Mouse (Mus musculus) right cerebral cortex, adult 18-20 months (tissue): ENCODE data around the gene Prune2.

Experiments
- DNase-seq: peaks from one replicate; pipeline ENCODE4 v3.0.0; 2022; ENCODE audit warnings: mixed read lengths

The Prune2 gene

DNA sequence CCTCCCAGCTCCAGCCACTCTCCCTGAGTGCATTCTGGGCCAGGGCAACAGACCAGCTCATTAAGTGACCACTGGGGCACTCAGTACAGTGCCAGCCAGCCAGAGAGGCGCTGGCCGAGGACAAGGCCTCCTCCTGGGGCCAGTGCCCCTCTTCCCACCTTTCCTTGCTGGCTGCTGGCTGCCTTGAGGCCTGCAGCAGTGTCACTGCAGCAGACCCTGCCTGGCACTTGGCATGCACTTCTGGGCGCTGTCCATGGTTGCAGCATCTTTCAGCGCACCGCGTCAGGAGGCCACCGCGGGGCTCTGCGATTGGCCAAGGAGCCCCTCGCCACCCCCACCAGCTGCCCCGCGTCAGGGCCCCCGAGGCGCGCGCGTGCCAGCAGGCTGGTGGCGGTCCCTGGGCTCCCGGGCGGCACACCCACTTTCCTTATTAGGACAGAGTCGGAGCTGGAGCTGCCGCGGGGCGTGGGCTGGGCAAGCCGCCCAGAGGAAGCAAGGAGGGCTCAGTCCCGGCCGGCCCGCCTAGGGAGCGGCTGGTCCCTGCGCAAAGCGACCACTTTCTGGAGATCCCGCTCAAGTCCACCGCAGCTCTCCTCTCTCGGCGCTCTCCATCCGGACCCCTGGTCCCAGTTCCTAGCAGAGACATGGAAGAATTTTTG lies at the start of gene Prune2:
Gene Prune2, plus strand, starts transcription at position 506 of the 659 bp plus-strand sequence.
- peak; percentile 41 for DNase-seq

DNA sequence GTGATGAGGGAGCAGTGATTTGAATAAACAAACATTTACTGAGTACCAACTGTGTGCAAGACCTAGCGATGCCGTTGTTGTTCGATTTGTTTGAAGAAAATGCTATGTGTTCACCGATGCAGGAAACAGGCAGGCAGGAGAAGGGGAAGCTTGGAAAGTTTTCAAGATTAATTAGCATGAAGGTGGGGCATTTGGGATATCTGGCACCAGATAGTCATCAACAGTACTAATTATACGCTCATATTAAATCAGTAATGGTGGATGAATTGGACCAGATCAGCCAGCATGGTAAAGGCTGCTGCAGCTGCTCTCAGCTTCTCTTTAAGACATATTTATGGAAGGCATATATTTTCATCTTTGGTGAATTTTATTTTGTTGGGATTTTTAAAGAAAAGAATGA lies 44.4 kb upstream of the Prune2 start:
- no peak for DNase-seq

DNA sequence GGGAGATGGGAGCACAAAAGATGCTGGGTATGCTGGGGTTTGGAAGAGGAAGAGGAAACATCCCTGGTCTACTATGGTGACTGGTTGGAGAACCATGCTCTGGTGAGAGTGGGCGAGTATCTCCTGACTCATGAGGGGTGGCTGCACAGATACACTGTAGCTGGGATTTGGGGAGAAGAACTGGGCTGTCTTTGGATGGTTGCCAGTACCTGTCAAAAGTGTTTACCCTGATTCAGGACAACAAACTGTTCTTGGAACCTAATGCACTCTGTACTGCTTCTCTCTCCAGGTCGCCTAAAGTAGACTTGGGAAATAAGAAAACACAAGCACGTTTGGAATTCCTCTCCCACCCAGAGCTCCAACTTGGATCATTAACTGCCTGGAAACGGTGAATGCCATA lies 31.4 kb upstream of the Prune2 start:
- no peak for DNase-seq

DNA sequence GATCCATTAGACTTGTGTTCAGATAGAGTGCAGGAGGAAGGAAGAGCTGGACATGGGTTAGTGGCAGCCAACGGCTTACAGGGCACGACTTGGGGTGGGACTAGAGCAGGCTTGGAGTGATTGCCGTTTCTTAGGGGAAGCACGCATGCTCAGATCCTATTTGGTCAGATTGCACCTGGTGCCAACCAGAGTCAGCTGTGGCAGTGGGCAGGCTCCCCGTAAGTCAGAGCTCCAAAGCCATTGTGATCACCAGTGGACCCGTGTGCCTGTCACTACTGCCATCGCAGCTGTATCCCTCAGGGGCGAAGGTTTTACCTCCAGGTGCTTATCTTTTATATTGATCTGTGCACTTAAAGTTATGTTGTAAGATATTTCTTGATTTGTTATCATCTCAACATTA lies 21.3 kb upstream of the Prune2 start:
- DNase-seq, result no peak

DNA sequence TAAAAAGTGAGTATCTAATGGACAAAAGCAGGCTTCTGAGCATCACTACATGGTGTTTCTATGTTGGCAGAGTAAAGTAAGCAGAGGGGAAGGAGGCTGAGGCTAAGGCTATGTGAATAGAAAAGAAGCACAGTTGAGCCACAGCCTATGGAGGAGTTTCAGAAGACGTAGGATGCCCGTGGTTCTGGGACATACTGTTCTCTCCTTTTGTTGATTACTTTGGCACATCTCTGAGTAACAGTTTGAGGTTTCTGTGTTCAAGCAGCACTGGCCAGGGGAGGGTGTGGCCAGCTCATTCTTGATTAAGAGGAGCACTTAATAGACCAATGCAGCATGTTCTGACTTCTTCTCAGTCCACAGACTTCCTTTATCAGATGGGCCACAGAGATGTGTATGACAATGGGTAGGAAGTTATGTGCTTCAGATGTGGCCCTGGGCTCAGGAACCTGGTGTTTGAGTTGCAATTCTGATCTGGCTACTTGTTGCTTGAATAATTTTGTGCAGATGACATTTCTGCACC lies 7.1 kb upstream of the Prune2 start:
- DNase-seq, result no peak

DNA sequence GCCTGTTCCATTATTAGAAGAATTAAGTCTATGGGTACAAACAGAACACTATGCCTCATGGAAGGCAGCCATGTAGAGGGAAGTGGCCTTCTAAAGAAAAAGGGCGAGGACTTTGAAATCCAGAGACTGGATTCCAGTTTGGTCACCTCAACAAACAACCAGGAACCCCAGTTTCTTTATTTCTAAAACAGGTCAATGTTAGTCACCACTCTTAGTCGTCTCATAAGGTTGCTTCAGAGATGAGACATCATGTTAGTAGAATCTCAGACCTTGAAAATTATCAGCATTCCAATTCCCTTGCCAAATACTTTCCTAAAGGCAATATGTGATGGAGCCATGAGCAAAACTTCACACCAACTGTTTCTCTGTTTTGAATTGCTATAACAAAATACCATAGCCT lies 6.6 kb upstream of the Prune2 start:
- DNase-seq, result no peak

DNA sequence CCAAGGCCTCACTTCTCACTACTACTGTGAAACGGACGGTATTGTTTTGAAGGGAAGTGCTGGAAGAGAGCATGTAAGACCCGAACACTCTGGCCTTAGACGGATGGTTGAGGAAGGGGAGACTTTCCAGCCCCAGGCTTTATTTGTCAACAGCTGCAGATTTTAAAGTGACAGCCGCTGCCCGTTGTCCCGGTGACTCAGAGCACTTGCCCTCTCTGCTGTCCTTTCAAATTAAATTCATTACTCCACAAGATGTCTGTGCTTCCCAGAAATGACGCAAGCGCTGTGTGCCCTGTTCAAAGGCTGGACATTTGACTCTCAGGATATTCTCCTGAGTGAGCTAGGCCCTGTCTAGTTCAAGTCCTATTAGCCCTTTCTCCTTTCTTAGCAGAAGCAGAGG lies 5.9 kb upstream of the Prune2 start:
- no peak for DNase-seq

DNA sequence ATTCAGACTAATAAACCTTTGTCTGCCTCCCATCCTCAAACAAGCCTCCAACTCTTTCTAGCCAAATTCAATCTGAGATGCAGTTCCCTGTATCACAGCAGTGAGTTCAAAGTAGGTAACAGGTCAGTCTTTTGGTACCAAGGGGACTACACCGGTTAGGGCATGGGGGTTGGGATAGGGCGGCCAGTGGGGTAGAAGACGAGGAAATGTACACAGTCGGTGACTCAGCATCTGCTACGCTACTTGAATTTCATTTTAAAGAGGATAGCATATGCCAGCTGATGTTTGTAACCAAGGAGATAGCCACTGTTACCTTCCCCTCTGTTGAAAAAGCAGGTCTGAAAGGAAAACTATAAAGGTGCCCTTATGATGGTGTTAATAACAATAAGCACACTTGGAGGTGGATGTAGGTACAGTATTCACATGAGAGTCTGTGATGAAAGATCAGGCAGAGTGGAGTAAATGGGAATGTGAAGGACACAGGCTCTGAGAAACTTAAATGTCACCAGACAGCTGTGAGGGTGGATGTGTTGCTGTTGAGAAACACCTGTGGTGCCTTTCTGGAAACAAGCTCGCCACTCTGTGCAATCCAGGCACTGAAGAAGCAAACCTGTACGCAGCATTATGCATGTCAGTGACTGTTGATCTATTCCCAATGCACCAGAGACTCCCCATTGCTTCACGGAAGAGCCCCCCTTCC lies 5.1 kb upstream of the Prune2 start:
- DNase-seq, result no peak

DNA sequence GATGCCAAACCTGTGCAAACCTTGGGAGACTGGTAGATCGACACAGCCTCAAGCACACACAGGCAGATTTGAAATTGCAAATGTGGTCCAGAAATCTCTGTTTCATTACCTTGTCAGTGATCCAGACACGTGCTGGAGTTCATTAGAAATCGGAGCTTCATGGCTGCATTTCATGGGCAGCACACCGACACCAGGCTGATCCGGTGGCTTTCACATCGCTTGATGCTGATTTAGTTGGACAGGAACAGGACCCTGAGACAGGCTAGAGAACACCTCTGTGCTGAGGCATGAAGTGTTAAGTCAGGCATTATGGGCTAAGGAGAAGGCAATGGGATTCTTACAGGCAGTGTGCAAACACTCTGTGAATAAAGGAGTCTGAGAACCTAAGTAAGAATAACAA lies 1.2 kb upstream of the Prune2 start:
- DNase-seq, result no peak

DNA sequence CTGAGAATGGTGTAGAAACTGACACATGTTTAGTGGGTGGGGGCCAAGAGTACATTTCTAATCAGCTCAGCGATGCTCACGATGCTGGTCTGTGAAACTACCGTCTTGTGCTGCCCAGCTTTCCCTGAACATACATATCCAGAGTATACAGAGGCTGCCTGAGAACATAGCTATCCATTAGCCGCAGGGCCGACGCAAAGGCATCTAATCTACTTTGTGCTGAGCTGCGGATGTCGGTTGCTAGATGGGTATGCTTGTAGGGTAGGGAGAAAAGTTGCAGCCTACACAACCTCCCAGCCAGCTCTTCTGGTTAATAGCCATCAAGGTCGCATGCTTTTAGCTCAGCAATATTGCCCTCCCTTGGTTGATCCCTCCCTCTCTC lies 696 bp upstream of the Prune2 start:
- DNase-seq, result no peak

DNA sequence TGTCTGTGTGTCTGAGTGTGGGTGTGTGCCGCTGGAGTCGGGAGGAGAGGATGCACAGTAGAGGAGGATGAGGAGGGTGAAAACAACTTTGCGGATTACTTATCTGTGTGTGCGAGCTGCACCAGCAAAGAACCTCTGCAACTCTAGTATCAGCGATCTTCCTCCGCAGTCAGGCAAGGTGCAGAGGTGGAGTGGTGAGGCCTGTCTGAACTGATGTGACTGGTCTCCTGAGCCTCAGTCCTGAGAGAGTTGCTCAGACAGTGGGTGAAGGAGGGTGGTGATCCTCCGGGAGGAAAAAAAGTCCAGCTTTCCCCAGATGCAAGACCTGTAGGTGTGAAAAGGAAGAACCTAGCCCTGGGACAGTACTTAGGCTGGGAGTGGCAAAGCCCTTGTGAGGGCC lies 401 bp downstream of the Prune2 start:
- peak; percentile 3 for DNase-seq

DNA sequence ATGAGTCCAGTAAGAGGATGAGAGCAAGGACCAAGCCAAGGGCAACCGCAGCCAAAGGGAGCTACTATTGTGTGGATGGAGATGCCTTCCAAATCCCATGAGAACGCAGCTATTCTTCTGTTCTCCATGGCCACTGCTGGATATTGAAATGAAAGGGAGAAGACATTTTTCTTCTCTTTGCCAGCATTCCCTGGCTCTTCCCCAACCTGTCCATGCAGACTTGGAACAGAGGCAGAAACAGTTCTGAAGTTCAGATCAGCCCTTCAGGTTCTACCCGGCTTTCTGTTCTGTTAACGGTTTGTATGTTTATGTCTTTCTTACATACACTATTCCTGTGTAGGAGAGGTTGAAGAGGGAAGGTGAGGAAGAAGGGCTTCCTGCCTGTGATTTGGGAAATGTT lies 3.1 kb downstream of the Prune2 start:
- no peak for DNase-seq

DNA sequence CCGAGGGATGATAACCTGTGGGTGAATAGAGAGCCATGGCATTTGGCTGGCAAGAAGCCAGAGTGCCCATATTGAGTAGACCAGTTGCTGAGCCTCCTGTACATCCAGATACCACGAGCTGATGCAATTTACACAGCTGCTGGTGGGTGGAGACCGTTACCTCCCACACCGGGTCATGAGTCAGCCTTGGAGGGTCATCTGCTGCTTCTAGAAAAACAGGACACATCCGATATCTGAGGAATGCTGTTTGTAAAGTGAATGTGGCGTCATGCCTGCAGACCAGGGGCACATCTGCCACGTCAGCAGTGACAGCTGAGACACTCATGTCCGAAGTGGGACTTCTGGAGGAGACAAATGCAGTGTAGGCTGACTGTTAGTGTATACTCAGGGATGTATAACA lies 3.6 kb downstream of the Prune2 start:
- DNase-seq, result no peak

DNA sequence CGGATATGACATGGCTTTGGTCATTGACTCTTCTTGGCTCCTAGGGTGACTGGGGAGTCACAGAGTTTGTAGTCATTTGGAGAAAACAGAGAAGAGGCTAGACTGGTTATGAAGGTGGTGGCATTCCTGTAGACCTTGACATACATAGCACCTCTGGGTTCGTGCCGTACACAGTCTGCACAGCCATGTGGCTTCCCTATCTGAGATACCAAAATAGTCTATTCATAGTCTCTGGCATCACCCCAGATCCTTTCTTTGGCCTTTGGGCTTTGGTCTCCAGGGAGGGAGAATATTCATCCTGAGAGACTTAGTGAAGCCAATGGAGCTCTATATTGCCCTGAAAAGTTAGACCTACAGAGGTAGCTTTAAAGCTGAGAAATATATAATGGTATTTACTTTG lies 5.1 kb downstream of the Prune2 start:
- DNase-seq, result no peak

DNA sequence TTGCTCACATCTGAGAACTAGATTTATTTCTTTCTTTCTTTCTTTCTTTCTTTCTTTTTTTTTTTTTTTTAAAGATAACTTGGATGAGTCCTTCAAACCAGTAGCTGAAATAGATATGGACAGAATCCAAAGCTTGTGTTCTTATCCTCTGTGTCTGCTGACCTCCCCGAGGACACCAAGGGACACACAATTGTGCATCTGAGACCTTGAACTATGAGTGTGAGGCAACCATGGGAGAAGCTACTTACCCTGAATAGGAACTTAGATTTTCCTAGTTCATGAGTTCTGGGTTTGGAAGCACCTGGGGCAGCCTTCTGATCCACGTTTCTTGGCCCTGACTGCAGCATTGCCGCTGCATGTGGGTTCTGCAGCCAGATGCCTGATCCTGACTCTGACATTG lies 7.3 kb downstream of the Prune2 start:
- DNase-seq, result no peak

DNA sequence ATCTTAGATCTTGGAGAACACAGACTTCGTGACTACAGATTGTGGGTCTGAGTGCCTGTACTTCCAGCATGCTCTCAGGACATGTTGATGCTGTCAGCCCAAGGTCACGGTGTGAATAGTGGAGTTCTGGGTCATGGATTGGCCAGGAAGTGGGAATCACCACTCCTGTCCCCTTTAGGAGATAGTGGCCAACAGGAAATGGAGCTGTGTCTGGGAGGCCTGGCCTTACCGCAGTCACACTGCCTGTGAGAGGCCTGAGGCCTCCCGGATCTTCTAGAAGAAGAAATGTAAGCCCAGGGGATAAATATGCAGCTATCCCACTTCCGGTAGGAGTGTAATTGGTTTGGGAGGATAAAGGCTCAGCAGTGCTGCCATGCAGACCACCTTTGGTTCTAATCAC lies 12.8 kb downstream of the Prune2 start:
- no peak for DNase-seq

DNA sequence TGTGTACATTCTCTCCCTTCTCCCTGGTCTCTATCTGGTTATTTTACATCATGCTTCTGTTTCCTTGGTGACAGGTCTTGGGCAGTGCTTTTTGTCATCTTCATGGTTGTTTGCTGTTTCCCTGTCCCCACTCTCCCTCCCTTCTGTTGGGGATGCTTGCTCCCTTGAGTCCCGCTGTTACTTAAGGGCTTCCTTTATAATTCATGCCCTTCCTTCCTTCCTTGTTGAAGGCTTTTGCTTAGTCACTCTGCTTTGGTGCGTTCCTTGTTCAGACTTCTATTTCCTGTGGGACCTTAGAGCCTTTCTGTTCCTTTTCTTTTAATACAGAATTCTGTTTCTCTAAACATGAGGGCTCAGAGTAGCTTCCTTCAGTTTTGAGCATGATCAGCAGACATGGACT lies 14.7 kb downstream of the Prune2 start:
- no peak for DNase-seq

DNA sequence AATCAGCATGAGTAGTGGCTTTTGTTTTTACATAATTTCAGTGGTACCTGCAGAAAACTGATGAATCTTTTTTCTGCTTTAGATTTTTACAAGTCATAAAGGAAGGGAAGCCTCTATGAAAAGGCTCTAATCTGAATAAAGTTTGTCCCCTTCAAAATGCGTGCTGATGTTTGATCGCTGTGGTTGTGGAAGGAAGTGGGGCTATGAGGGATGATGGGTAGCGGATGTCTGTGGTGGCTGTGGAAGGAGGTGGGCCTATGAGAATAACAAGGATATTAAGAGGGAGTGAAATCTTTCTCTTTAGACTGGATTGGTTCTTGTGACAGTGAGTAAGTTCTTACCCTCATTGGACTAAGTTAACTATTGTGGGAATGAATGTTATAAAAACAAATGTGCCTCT lies 23.0 kb downstream of the Prune2 start:
- no peak for DNase-seq

DNA sequence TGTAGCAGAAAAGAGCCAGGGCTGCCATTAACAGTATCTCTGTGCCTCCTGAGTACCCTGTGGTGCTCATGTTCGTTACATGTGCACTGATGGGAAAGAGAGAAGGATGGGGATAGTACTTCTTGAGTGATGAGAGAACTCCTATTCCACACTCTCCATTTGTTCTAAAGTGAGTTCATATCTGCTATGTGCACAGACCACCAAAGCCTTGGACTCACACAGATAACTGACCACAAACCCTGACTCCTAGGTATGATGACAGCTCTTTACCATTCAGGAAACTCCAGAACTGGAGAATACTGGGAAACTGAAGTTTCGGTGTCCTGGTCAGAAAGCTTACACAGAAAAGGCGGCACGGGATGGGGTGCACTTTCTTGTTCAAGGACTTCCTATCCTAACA lies 25.8 kb downstream of the Prune2 start:
- no peak for DNase-seq

DNA sequence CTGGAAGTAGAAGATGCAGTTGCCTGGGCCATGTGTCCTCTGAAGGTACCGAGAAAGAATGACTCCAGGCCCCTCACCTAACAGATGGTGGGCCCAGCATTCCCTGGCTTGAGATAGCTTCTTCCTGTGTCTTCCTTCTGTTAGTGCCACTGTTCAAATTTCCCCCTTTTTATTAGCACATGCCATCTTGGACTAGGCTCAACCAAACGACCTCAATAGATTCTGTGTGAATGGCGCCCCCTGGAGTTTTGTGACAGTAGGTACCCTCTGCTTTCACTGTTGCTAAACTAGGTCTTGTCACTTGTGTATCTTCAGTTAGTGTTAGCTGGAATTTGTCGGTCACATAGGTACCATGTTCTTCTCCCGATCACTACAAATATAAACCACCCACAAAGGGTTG lies 29.0 kb downstream of the Prune2 start:
- DNase-seq, result peak; percentile 7

DNA sequence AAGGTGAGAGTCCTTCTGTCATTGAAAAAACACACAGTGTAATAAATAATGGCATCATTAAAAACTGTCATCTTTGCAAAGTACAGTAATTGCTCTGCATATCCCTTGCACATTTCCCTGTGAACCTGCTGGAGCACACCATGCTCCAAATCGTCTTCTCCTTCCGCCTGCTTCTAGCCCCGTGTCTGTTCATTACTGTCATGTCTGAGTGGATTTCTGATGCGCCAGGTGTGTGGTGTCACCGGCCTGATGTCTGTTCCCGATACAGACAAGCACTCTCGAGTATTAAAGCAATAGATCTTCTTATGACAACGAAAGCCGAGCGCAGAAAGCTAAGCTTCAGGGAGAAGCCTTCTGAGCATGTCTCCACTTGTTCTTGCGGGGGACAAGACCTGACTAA lies 32.1 kb downstream of the Prune2 start:
- DNase-seq, result no peak

DNA sequence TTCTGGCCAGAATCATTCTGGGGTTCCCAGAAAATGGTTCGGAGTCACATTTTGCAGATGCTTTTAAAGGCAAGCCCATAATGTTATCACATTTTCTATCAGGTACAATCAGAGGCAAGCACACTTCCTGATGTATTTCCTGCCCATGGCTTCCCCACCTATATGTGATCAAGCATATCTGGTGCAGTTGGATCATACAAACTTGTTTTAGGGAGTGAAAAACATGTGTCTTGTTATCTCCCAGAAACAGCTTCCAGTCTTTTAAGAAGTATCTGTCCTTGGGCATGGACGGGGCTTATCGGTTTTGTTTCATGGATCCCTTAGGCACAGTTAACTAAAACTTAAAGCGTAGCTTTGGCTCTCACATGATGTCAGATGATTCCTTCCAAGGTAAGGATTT lies 36.2 kb downstream of the Prune2 start:
- DNase-seq, result no peak

DNA sequence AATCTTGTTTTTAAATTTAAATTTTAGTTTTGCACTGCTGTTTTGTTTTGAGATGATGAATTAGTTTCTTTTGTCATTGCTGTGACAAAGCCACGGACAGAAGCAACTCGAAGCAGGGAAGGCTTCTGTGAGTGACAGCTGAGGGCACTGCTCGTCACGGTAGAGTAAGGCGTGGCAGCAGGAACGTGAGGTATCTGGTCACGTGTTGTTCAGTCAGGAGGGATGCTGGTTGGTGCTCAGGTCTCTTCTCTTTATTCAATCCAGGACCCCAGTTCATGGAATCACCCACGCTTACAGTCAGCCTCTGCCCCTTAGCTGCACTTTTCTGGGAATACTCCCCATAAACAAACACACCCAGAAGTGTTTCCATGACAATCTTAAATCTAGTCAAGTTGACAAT lies 38.3 kb downstream of the Prune2 start:
- no peak for DNase-seq

DNA sequence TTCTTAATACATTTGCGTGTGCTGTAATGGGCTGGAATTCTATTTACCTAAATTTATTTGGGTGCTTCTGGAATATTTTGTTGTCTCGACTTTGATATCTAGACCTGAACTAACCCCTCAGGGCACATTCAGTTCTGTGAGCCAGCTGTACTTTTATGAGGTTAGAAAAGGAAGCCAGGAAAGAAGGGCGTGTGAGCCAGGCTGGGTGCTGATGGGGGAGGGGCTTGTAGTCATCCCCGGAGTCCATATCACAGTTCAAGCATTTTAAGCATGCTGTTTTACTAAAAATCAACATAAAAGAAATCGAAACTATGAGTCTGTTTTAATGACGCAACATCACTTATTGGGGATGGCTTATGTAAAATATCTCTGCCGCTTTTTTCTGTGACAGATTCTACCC lies 42.0 kb downstream of the Prune2 start:
- no peak for DNase-seq
